Mouse (Mus musculus) liver, adult 2 months (tissue): ENCODE data around the gene Kif5a.

Experiments
- CTCF ChIP-seq: fragments of 200-500 bp; IDR thresholded peaks from 2 replicates; pipeline ENCODE4 v1.5.1; 2011; ENCODE audit warnings: low read depth, low read length, control low read depth
- POLR2A ChIP-seq: fragments of 200-500 bp; IDR thresholded peaks from 2 replicates; pipeline ENCODE4 v1.6.1; 2011; ENCODE audit warnings: low read length, control low read depth; ENCODE audit not compliant: insufficient read depth; ENCODE audit errors: extremely low read depth

- TF ChIP-seq POLR2A (no peak), CTCF (no peak)
Measured at GRCm38 (mm10) chr10:127300361-127300760, 37.2 kb upstream of the Kif5a start.
